Mouse (Mus musculus) CH12.LX (cell line): ENCODE data around the gene Selenow. TPM values are rescaled to one million over a fixed set of nuclear protein-coding genes. Genes with fewer than 3 reads are reported as not detected.
A peak's percentile ranks its signal among the peaks of the same experiment; 100 is the strongest.

Experiments used
- DNase-seq: peaks from one replicate; pipeline ENCODE4 v3.0.0-alpha.2; 2013; ENCODE audit errors: extremely low read depth
- H3K27ac ChIP-seq: 2 replicates; pipeline ENCODE4 v1.5.1; 2012; ENCODE audit warnings: low read depth, mild to moderate bottlenecking, control low read depth, moderate library complexity; ENCODE audit not compliant: insufficient read depth
- H3K27me3 ChIP-seq: replicated peaks from 2 replicates; pipeline ENCODE3; 2012; ENCODE audit warnings: inconsistent platforms
- H3K36me3 ChIP-seq, 2 experiments: replicated peaks in 1 of 2; 2 replicates each; pipeline versions ENCODE3 to v1.6.1; 2012; ENCODE audit warnings: inconsistent platforms in 1 of 2, low read length in 1 of 2, mild to moderate bottlenecking in 1 of 2, mixed read lengths in 1 of 2, moderate library complexity in 1 of 2; ENCODE audit not compliant: control insufficient read depth in 1 of 2, insufficient read depth in 1 of 2
- H3K4me1 ChIP-seq, 2 experiments: 2 replicates each; pipeline ENCODE4 v1.6.1; 2012; ENCODE audit warnings: inconsistent platforms in 1 of 2, moderate library complexity in 1 of 2; ENCODE audit not compliant: insufficient read depth in 2 of 2, control insufficient read depth in 1 of 2
- H3K4me2 ChIP-seq: 2 replicates; pipeline ENCODE4 v1.6.1; 2012; ENCODE audit warnings: low read depth, mild to moderate bottlenecking, control low read depth; ENCODE audit not compliant: poor library complexity, insufficient read depth, severe bottlenecking
- H3K4me3 ChIP-seq, 3 experiments: fragments of 150-350 bp in 1 of 3; sonication (generic) in 1 of 3; replicated peaks in 1 of 3; 2 replicates each; pipeline versions ENCODE3 to v1.5.1; 2011 to 2012; ENCODE audit warnings: low read depth in 2 of 3, low read length in 2 of 3, mild to moderate bottlenecking in 2 of 3, moderate library complexity in 2 of 3, control low read depth in 1 of 3, improper control_type of control experiment in 1 of 3, inconsistent platforms in 1 of 3, mixed read lengths in 1 of 3; ENCODE audit not compliant: poor library complexity in 1 of 3
- H3K79me2 ChIP-seq: replicated peaks from 2 replicates; pipeline ENCODE4 v1.6.1; 2012; ENCODE audit warnings: mild to moderate bottlenecking, moderate library complexity; ENCODE audit not compliant: control insufficient read depth, poor library complexity, insufficient read depth, severe bottlenecking; ENCODE audit errors: extremely low read depth
- H3K9ac ChIP-seq: 2 replicates; pipeline ENCODE4 v1.6.1; 2012; ENCODE audit warnings: low read depth, mild to moderate bottlenecking, control low read depth, moderate library complexity; ENCODE audit not compliant: insufficient read depth
- H3K9me3 ChIP-seq: replicated peaks from 2 replicates; pipeline ENCODE3; 2012; ENCODE audit warnings: low read length, inconsistent platforms, mixed read lengths
- BHLHE40 ChIP-seq: IDR thresholded peaks from 2 replicates; pipeline ENCODE4 v1.6.1; 2011; ENCODE audit warnings: mild to moderate bottlenecking, low read depth, low read length, improper control_type of control experiment
- CHD1 ChIP-seq: IDR thresholded peaks from 2 replicates; pipeline ENCODE4 v1.6.1; 2012; ENCODE audit warnings: low read depth, low read length, improper control_type of control experiment, inconsistent platforms
- CHD2 ChIP-seq: IDR thresholded peaks from 2 replicates; pipeline ENCODE4 v1.6.1; 2011; ENCODE audit warnings: low read length, improper control_type of control experiment
- CTCF ChIP-seq, 2 experiments: IDR thresholded peaks in 1 of 2; conservative IDR thresholded peaks in 1 of 2; 2 replicates each; pipeline ENCODE4 v1.5.1; 2011 to 2012; ENCODE audit warnings: low read depth in 2 of 2, low read length in 2 of 2, improper control_type of control experiment in 1 of 2, inconsistent platforms in 1 of 2, mild to moderate bottlenecking in 1 of 2, moderate library complexity in 1 of 2
- ELF1 ChIP-seq: IDR thresholded peaks from 2 replicates; pipeline ENCODE4 v1.6.1; 2014; ENCODE audit warnings: low read depth, mild to moderate bottlenecking, inconsistent platforms, low read length, improper control_type of control experiment
- ETS1 ChIP-seq: conservative IDR thresholded peaks from 2 replicates; pipeline ENCODE4 v1.6.1; 2012; ENCODE audit warnings: low read depth, mild to moderate bottlenecking, inconsistent platforms, low read length, improper control_type of control experiment, moderate library complexity
- GABPA ChIP-seq: IDR thresholded peaks from 2 replicates; pipeline ENCODE4 v1.6.1; 2012; ENCODE audit warnings: low read depth, low read length, improper control_type of control experiment, inconsistent platforms; ENCODE audit not compliant: insufficient replicate concordance
- IRF4 ChIP-seq: IDR thresholded peaks from 2 replicates; pipeline ENCODE4 v1.6.1; 2014; ENCODE audit warnings: low read depth, mild to moderate bottlenecking, inconsistent platforms, low read length, improper control_type of control experiment
- JUN ChIP-seq: IDR thresholded peaks from 2 replicates; pipeline ENCODE4 v1.6.1; 2011; ENCODE audit warnings: low read depth, mild to moderate bottlenecking, low read length, improper control_type of control experiment, moderate library complexity; ENCODE audit not compliant: insufficient read depth
- JUND ChIP-seq: conservative IDR thresholded peaks from 2 replicates; pipeline ENCODE4 v1.6.1; 2011; ENCODE audit warnings: low read depth, low read length, improper control_type of control experiment
- MAZ ChIP-seq: IDR thresholded peaks from 2 replicates; pipeline ENCODE4 v1.6.1; 2012; ENCODE audit warnings: low read depth, mild to moderate bottlenecking, inconsistent platforms, low read length, improper control_type of control experiment, moderate library complexity
- MEF2A ChIP-seq: IDR thresholded peaks from 2 replicates; pipeline ENCODE4 v1.6.1; 2014; ENCODE audit warnings: low read depth, mild to moderate bottlenecking, inconsistent platforms, low read length, improper control_type of control experiment, borderline replicate concordance
- MXI1 ChIP-seq: IDR thresholded peaks from 2 replicates; pipeline ENCODE4 v1.6.1; 2011; ENCODE audit warnings: mild to moderate bottlenecking, low read depth, low read length, improper control_type of control experiment
- MYC ChIP-seq: IDR thresholded peaks from 2 replicates; pipeline ENCODE4 v1.6.1; 2011; ENCODE audit warnings: low read depth, mild to moderate bottlenecking, improper control_type of control experiment, low read length
- NELFE ChIP-seq: IDR thresholded peaks from 2 replicates; pipeline ENCODE4 v1.6.1; 2011; ENCODE audit warnings: low read depth, low read length, improper control_type of control experiment
- NRF1 ChIP-seq: IDR thresholded peaks from 2 replicates; pipeline ENCODE4 v1.6.1; 2014; ENCODE audit warnings: low read depth, mild to moderate bottlenecking, inconsistent platforms, low read length, improper control_type of control experiment, moderate library complexity
- POLR2A ChIP-seq: IDR thresholded peaks from 2 replicates; pipeline ENCODE4 v1.6.1; 2011; ENCODE audit warnings: low read depth, mild to moderate bottlenecking, improper control_type of control experiment, low read length
- POLR2AphosphoS2 ChIP-seq: IDR thresholded peaks from 2 replicates; pipeline ENCODE4 v1.6.1; 2011; ENCODE audit warnings: low read depth, low read length, improper control_type of control experiment
- RAD21 ChIP-seq: IDR thresholded peaks from 2 replicates; pipeline ENCODE4 v1.6.1; 2011; ENCODE audit warnings: low read depth, mild to moderate bottlenecking, low read length, improper control_type of control experiment, moderate library complexity
- RCOR1 ChIP-seq: conservative IDR thresholded peaks from 2 replicates; pipeline ENCODE4 v1.6.1; 2012; ENCODE audit warnings: low read depth, mild to moderate bottlenecking, inconsistent platforms, low read length, improper control_type of control experiment
- SIN3A ChIP-seq: IDR thresholded peaks from 2 replicates; pipeline ENCODE4 v1.6.1; 2012; ENCODE audit warnings: low read length, improper control_type of control experiment, inconsistent platforms
- SMC3 ChIP-seq: IDR thresholded peaks from 2 replicates; pipeline ENCODE4 v1.6.1; 2011; ENCODE audit warnings: low read depth, low read length, improper control_type of control experiment
- TCF12 ChIP-seq: IDR thresholded peaks from 2 replicates; pipeline ENCODE4 v1.6.1; 2014; ENCODE audit warnings: low read depth, mild to moderate bottlenecking, inconsistent platforms, low read length, improper control_type of control experiment
- UBTF ChIP-seq: IDR thresholded peaks from 2 replicates; pipeline ENCODE4 v1.6.1; 2012; ENCODE audit warnings: low read depth, mild to moderate bottlenecking, inconsistent platforms, low read length, improper control_type of control experiment, moderate library complexity
- USF2 ChIP-seq: conservative IDR thresholded peaks from 2 replicates; pipeline ENCODE4 v1.6.1; 2011; ENCODE audit warnings: low read depth, low read length, improper control_type of control experiment
- ZC3H11A ChIP-seq: IDR thresholded peaks from 2 replicates; pipeline ENCODE4 v1.6.1; 2012; ENCODE audit warnings: low read depth, mild to moderate bottlenecking, inconsistent platforms, low read length, improper control_type of control experiment
- ZKSCAN1 ChIP-seq: IDR thresholded peaks from 2 replicates; pipeline ENCODE4 v1.6.1; 2012; ENCODE audit warnings: low read depth, inconsistent platforms, low read length, improper control_type of control experiment, borderline replicate concordance
- ZNF384 ChIP-seq: IDR thresholded peaks from 2 replicates; pipeline ENCODE4 v1.6.1; 2012; ENCODE audit warnings: low read depth, low read length, improper control_type of control experiment, inconsistent platforms
- dilution Hi-C: fragments of 300-500 bp; cut with MboI; formaldehyde crosslinking; loops from 2 replicates; pipeline ENCODE4 v1.14.3; 2020; ENCODE audit warnings: low sequenced_read_pairs; ENCODE audit not compliant: extremely low pct_unique_long_range_greater_than_20kb, extremely low pct_ligation_motif_present
- in situ Hi-C: fragments of 300-500 bp; cut with MboI; formaldehyde crosslinking; loops from 3 replicates; pipeline ENCODE4 v1.14.3; 2019; ENCODE audit warnings: low sequenced_read_pairs, low pct_ligation_motif_present, low pct_unique_long_range_greater_than_20kb, mixed read lengths
- polyA plus RNA-seq: library from polyadenylated mRNA; unstranded; fragments of >175 nt; gene quantifications from 2 replicates; pipeline ENCODE4 v1.2.1, GENCODE M21; 2012; ENCODE audit warnings: low read depth; ENCODE audit not compliant: insufficient read length
- total RNA-seq, 2 experiments: library from RNA; depleted of rRNA; stranded (reverse); fragments of 300-350 nt in 1 of 2; fragments of >200 nt in 1 of 2; gene quantifications; 2 replicates each; pipeline ENCODE4 v1.2.3; 2012 to 2014

Selenow gene
- total and polyA plus RNA-seq, 3 experiments: 44.9 to 257 (median 65.2) TPM

DNA sequence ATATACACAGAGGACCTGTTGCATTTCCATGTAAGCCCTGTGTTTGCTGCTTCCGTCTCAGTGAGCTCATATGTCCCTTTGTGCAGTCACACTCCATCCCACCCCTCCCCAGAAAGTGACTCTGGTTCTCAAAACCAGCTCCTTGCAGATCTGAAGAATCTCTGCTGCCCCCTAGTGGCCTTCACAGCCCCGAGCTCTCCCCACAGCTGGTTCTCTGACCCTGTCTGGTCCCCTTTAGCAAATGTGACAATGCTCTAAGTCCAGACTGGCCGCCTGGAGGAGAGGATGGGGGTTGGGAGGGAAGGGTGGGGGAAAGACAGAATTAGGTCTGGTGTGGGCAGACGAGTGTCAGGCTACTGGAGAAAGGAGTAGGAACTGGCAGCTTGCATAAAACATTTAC lies 10.0 kb downstream of the Selenow start:
- H3K27me3 ChIP-seq: peaks cover 9% of the 10 kb centered on the region
- peaks cover 8 to 14% of the 10 kb centered on the region in 2 experiments for H3K36me3 ChIP-seq
- H3K4me3 ChIP-seq: no peak overlapping the region
- H3K4me2 ChIP-seq: no peak overlapping the region
- peak; percentile 86 for DNase-seq
- H3K79me2 ChIP-seq: no peaks in the 10 kb centered on the region
- in situ Hi-C loops (no loop called here), dilution Hi-C loops (no loop called here)
- TF ChIP-seq NELFE (no peak), CHD2 (0 out of 2 replicates have a peak, but pooled peaks have one; percentile 20), MEF2A (no peak), BHLHE40 (no peak), ELF1 (peak; percentile 40; the same call in 1 of the 2 replicates), MAZ (0 out of 2 replicates have a peak, but pooled peaks have one; percentile 59), ZKSCAN1 (no peak), RAD21 (peak; percentile 78), CHD1 (no peak), MYC (no peak), SMC3 (peak; percentile 66), ZC3H11A (no peak), USF2 (no peak), NRF1 (no peak), ZNF384 (no peak), CTCF (conservative IDR thresholded peaks at IDR 0.05 in 1 of 2, IDR thresholded peaks at IDR 0.05 in 1 of 2; ENCODE audit: low read depth in 2 of 2, low read length in 2 of 2) (peak; percentile 64 to 88), ETS1 (no peak), UBTF (no peak)
- H3K9me3 ChIP-seq: no peaks in the 10 kb centered on the region
- peaks cover 5 to 10% of the 10 kb centered on the region in 2 experiments; a peak in 3 of 4 replicates for H3K4me1 ChIP-seq
- no peak overlapping the region for H3K27ac ChIP-seq
- no peak overlapping the region for H3K9ac ChIP-seq

DNA sequence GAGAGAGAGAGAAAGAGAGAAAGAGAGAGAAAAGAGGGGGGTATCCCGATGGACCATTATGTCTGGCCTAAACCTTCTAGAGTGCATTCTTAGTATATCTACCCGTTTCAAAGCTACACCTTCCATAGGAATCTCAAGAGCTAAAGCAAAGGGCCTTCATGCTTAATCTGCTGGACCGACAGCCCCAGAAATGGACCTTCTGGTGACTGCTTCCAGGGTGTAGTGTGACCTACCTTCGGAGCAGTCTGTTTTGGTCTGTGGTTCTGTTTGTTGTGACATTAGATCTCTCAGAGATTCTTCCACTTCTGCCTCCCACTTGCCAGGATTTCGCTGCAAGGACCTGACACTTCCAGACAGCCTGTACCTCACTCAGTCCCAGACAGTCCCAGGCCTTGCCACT lies 11.7 kb downstream of the Selenow start:
- in situ Hi-C loops: no loop called here

More for the DNA sequence above, 11.7 kb downstream of the Selenow start:
- Histone ChIP-seq H3K79me2 (no peaks in the 10 kb centered on the region), H3K36me3 (peaks cover 0 to under 1% of the 10 kb centered on the region in 2 experiments), H3K4me3 (no peak overlapping the region), H3K9ac (no peak overlapping the region), H3K4me1 (peaks cover 5 to 10% of the 10 kb centered on the region in 2 experiments; a peak in 3 of 4 replicates), H3K27me3 (peaks cover 24% of the 10 kb centered on the region), H3K27ac (no peak overlapping the region), H3K4me2 (no peak overlapping the region), H3K9me3 (no peaks in the 10 kb centered on the region)
- dilution Hi-C loops: no loop called here
- TF ChIP-seq TCF12: no peak
- no peak for TF ChIP-seq POLR2A
- TF ChIP-seq ZNF384: no peak
- no peak for TF ChIP-seq IRF4
- TF ChIP-seq RCOR1: no peak
- TF ChIP-seq CHD2: no peak
- no peak for TF ChIP-seq MYC
- no peak for TF ChIP-seq POLR2AphosphoS2
- TF ChIP-seq GABPA: no peak
- no peak for TF ChIP-seq ZC3H11A
- no peak for TF ChIP-seq MXI1
- TF ChIP-seq JUND: no peak
- TF ChIP-seq SIN3A: no peak
- TF ChIP-seq JUN: no peak
- DNase-seq: no peak
